Mouse (Mus musculus) heart, adult 2 months (tissue): Measurements from ENCODE around the gene Ell2. TPM values are rescaled to one million over a fixed set of nuclear protein-coding genes. Genes with fewer than 3 reads are reported as not detected.

ENCODE experiments used
- DNase-seq, 2 experiments: peaks; one replicate each; pipeline ENCODE4 v3.0.0; 2021
- H3K27ac ChIP-seq: fragments of 200-600 bp; 2 replicates; pipeline ENCODE4 v1.8.1; 2022
- H3K27me3 ChIP-seq: fragments of 200-500 bp; 2 replicates; pipeline ENCODE4 v1.6.1; 2012; ENCODE audit warnings: mild to moderate bottlenecking, low read length, inconsistent platforms, mixed read lengths; ENCODE audit not compliant: control insufficient read depth, insufficient read depth
- H3K36me3 ChIP-seq: fragments of 200-500 bp; 2 replicates; pipeline ENCODE4 v1.6.1; 2012; ENCODE audit warnings: low read length, inconsistent platforms; ENCODE audit not compliant: control insufficient read depth, insufficient read depth
- H3K4me1 ChIP-seq: fragments of 200-500 bp; 2 replicates; pipeline ENCODE4 v1.6.1; 2011; ENCODE audit warnings: low read length; ENCODE audit not compliant: control insufficient read depth, insufficient read depth
- H3K4me3 ChIP-seq: fragments of 200-600 bp; 2 replicates; pipeline ENCODE4 v1.8.1; 2022
- H3K79me2 ChIP-seq: fragments of 200-500 bp; replicated peaks from 2 replicates; pipeline ENCODE4 v1.6.1; 2012; ENCODE audit warnings: mild to moderate bottlenecking, inconsistent platforms, low read length, moderate library complexity, mixed read lengths; ENCODE audit not compliant: control insufficient read depth, insufficient read depth
- H3K9ac ChIP-seq: fragments of 200-500 bp; 2 replicates; pipeline ENCODE4 v1.6.1; 2012; ENCODE audit warnings: low read depth, mild to moderate bottlenecking, control low read depth, inconsistent platforms, low read length, mixed read lengths
- CTCF ChIP-seq: fragments of 200-600 bp; IDR thresholded peaks from 2 replicates; pipeline ENCODE4 v1.8.1; 2022; ENCODE audit warnings: antibody characterized with exemption, mild to moderate bottlenecking, moderate library complexity
- EP300 ChIP-seq: fragments of 200-500 bp; IDR thresholded peaks from 2 replicates; pipeline ENCODE4 v1.6.1; 2011; ENCODE audit warnings: low read depth, low read length, control low read depth; ENCODE audit not compliant: insufficient read depth
- POLR2A ChIP-seq: fragments of 200-500 bp; IDR thresholded peaks from 2 replicates; pipeline ENCODE4 v1.6.1; 2011; ENCODE audit warnings: mild to moderate bottlenecking, low read depth, low read length, control low read depth; ENCODE audit not compliant: insufficient read depth
- WGBS: fragments of 180-500 bp; shearing (Covaris S2); methylation state at CpG from one replicate; pipeline ENCODE4 v1.1.7; 2018; 5-methylcytosine and 5-hydroxymethylcytosine counted together
- intact Hi-C: fragments of 180-260 bp; cut with DNase I; formaldehyde crosslinking; loops from one replicate; pipeline ENCODE4 v1.15.1; 2025
- polyA plus RNA-seq: library from polyadenylated mRNA; depleted of rRNA; stranded (reverse); fragments of >200 nt; gene quantifications from 2 replicates; pipeline ENCODE4 v1.2.3, GENCODE M21; 2012
- total RNA-seq, 2 experiments: library from RNA; stranded (reverse); gene quantifications; 2 replicates each; pipeline ENCODE4 v1.2.3; 2021

The Ell2 gene
- total and polyA plus RNA-seq, 3 experiments, result 3.4 to 30.0 (median 26.0) TPM

DNA sequence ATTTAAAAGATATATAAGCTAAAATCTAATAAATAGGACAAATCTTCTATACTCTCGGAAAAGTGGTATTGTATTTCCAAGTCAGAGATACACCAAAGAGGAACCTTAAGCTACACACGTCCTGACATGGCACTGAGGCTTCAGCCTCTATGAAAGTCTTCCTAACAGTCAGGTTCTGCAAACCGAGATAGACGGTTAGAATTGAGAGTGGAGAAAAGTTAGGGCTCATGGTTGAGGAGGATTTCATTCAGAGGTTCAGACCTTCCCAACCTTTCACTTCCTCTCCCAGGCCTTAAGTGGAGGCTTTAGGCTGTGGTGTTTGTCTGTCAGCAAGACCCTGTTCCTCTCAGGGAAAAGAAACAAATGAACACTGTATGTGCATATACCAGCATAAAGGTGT, 37.5 kb downstream of the Ell2 start:
- WGBS, result 85% methylated on average over 4 of the region's 4 CpGs
- Histone ChIP-seq H3K4me3 (no peak overlapping the region), H3K36me3 (peaks cover 3% of the 10 kb centered on the region), H3K9ac (no peak overlapping the region), H3K27ac (no peak overlapping the region), H3K27me3 (no peaks in the 10 kb centered on the region), H3K79me2 (no peaks in the 10 kb centered on the region), H3K4me1 (peaks cover 1% of the 10 kb centered on the region)
- DNase-seq, result no peak
- intact Hi-C loops, result no loop called here
- TF ChIP-seq POLR2A (no peak), EP300 (no peak), CTCF (no peak)

DNA sequence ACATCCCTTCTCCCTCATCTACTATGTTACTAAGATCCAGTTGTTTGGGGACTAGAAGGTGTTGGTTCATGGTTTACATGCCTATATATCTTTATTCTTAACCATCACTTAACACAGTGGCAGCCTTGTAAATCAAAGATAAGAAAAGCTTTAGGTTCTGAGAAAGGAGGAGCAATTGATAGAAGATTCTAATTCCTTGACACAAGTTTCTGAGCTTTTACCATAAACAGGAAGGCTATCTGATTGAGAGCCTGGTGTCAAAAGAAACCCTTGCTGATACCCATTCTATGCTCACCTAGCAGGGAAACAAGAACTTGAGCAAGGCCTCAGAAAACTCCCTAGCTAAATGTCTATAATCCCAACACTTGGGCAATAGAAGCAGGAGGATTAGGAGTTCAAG, 38.8 kb downstream of the Ell2 start:
- Histone ChIP-seq H3K27me3 (no peaks in the 10 kb centered on the region), H3K36me3 (no peaks in the 10 kb centered on the region), H3K4me1 (peaks cover 2% of the 10 kb centered on the region; the same call in 1 of the 2 replicates), H3K4me3 (no peak overlapping the region), H3K79me2 (no peaks in the 10 kb centered on the region), H3K27ac (no peak overlapping the region), H3K9ac (no peak overlapping the region)
- DNase-seq, result no peak
- intact Hi-C loops, result no loop called here
- TF ChIP-seq POLR2A (no peak), EP300 (no peak), CTCF (no peak)

GRCm38 (mm10) chr13:75747265-75747664, 40.7 kb downstream of the Ell2 start:
- no peak overlapping the region for H3K9ac ChIP-seq
- no peak for TF ChIP-seq POLR2A
- TF ChIP-seq EP300, result no peak
- no peak for TF ChIP-seq CTCF
- 0 out of 2 replicates have a peak, but pooled peaks cover 1% of the 10 kb centered on the region for H3K36me3 ChIP-seq
- no peak overlapping the region for H3K27ac ChIP-seq
- H3K4me1 ChIP-seq, result peaks cover 2% of the 10 kb centered on the region; the same call in 1 of the 2 replicates
- H3K4me3 ChIP-seq, result no peak overlapping the region
- DNase-seq, result no peak
- no peaks in the 10 kb centered on the region for H3K79me2 ChIP-seq
- WGBS, result 81% methylated on average over 3 of the region's 3 CpGs
- no peaks in the 10 kb centered on the region for H3K27me3 ChIP-seq
- intact Hi-C loops, result no loop called here

GRCm38 (mm10) chr13:75748685-75749084, 42.1 kb downstream of the Ell2 start:
- 93% methylated on average over 7 of the region's 7 CpGs for WGBS
- H3K27ac ChIP-seq, result no peak overlapping the region
- peaks cover 4% of the 10 kb centered on the region for H3K4me1 ChIP-seq
- no peaks in the 10 kb centered on the region for H3K79me2 ChIP-seq
- TF ChIP-seq POLR2A, result no peak
- no peak for TF ChIP-seq EP300
- no peak for TF ChIP-seq CTCF
- DNase-seq, result no peak
- H3K4me3 ChIP-seq, result no peak overlapping the region
- H3K9ac ChIP-seq, result no peak overlapping the region
- H3K36me3 ChIP-seq, result peaks cover 6% of the 10 kb centered on the region
- H3K27me3 ChIP-seq, result no peaks in the 10 kb centered on the region
- intact Hi-C loops, result no loop called here

GRCm38 (mm10) chr13:75750785-75751184, 44.2 kb downstream of the Ell2 start:
- Histone ChIP-seq H3K27ac (no peak overlapping the region), H3K36me3 (peaks cover 6% of the 10 kb centered on the region), H3K4me1 (peaks cover 4% of the 10 kb centered on the region), H3K9ac (no peak overlapping the region), H3K4me3 (no peak overlapping the region), H3K27me3 (no peaks in the 10 kb centered on the region), H3K79me2 (no peaks in the 10 kb centered on the region)
- WGBS, result 47% methylated on average over 2 of the region's 2 CpGs
- intact Hi-C loops, result no loop called here
- no peak for TF ChIP-seq EP300
- TF ChIP-seq POLR2A, result no peak
- TF ChIP-seq CTCF, result no peak
- no peak for DNase-seq

DNA sequence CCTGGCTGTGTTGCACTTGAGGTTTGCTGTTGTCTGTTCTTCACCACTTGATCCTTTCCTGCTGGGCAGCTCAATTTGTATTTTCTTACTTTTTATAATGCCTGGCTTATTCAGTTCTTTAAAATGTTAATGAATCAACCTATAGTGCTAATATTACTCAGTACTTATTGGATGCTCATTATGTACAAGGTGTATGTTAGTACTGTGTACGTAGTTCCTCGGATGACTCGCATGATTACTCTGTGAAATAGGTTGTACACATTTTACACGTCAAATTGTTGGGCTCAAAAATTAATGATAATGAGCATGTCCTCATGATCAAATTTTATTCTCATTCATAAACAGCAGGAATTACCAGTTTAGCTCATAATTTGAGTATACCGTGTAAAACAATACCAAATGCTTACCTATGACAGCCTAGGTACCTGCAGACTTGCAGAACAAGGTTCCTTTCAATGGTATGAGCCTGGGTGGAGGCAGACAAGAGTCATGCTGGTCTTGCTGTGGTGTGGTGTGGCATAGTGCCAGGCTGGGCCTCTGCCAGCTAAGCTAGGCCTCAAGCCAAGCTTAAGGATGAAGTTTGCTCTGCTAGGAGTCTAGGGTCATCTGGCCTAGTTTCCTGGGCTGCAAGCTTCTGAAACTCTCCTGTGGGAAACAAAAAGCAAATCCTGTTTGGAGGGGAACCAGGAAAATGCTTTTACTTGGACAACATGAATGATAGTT, 45.8 kb downstream of the Ell2 start:
- intact Hi-C loops, result loop anchor here (2.0 kb wide), 1 partner anchor 44 kb away; no protein-coding TSS in a partner anchor
- Histone ChIP-seq H3K4me1 (peaks cover 4% of the 10 kb centered on the region), H3K79me2 (no peaks in the 10 kb centered on the region), H3K36me3 (peaks cover 6% of the 10 kb centered on the region), H3K27me3 (no peaks in the 10 kb centered on the region), H3K27ac (peak overlapping the region; percentile 48; the same call in 1 of the 2 replicates), H3K9ac (no peak overlapping the region), H3K4me3 (no peak overlapping the region)
- peak; percentile 85 to 86 for DNase-seq
- WGBS, result 78% methylated on average over 5 of the region's 5 CpGs
- no peak for TF ChIP-seq CTCF
- 0 out of 2 replicates have a peak, but pooled peaks have one; percentile 29 for TF ChIP-seq EP300
- no peak for TF ChIP-seq POLR2A
